Mouse (Mus musculus): ENCODE measurements at regions not wholly inside any gene's neighbourhood (a gene's known extent, or its start where the extent isn't known, plus 50 kb on each side); places are given as distances from the start of the nearest gene placed in this dataset.
A peak's percentile ranks its signal among the peaks of the same experiment; 100 is the strongest.

GRCm38 (mm10) chr1:184454381-184454780, 278.0 kb downstream of the Hlx start:
- no peak for DNase-seq

- no peak for DNase-seq
These were observed 278.7 kb downstream of the Hlx start for GRCm38 (mm10) chr1:184453673-184454072.

- DNase-seq: no peak
These were observed 279.4 kb downstream of the Hlx start for GRCm38 (mm10) chr1:184453061-184453460.

- DNase-seq: no peak
These were observed 280.7 kb downstream of the Hlx start for GRCm38 (mm10) chr1:184451686-184452085.

GRCm38 (mm10) chr1:184449007-184449406, 283.4 kb downstream of the Hlx start:
- DNase-seq: peak; percentile 61

- peak; percentile 90 for DNase-seq
These were observed 284.5 kb downstream of the Hlx start for GRCm38 (mm10) chr1:184447911-184448310.

- peak; percentile 76 for DNase-seq
These were observed 285.2 kb downstream of the Hlx start for GRCm38 (mm10) chr1:184447161-184447667.

- DNase-seq: peak; percentile 34
These were observed 288.2 kb downstream of the Hlx start for GRCm38 (mm10) chr1:184444189-184444588.

- peak; percentile 54 for DNase-seq
These were observed 289.7 kb downstream of the Hlx start for GRCm38 (mm10) chr1:184442701-184443100.

- peak; percentile 40 for DNase-seq
These were observed 291.3 kb downstream of the Hlx start for GRCm38 (mm10) chr1:184441005-184441557.

GRCm38 (mm10) chr1:184439506-184439905, 292.9 kb downstream of the Hlx start:
- DNase-seq: no peak

- no peak for DNase-seq
These were observed 296.0 kb downstream of the Hlx start for GRCm38 (mm10) chr1:184436387-184436786.

- no peak for DNase-seq
These were observed 303.8 kb downstream of the Hlx start for GRCm38 (mm10) chr1:184428612-184429011.

- DNase-seq: peak; percentile 18
These were observed 304.4 kb downstream of the Hlx start for GRCm38 (mm10) chr1:184428035-184428434.

GRCm38 (mm10) chr1:184425694-184426093, 306.7 kb downstream of the Hlx start:
- DNase-seq: no peak

- DNase-seq: no peak
These were observed 308.4 kb downstream of the Hlx start for GRCm38 (mm10) chr1:184424035-184424434.

- DNase-seq: no peak
These were observed 319.8 kb downstream of the Hlx start for GRCm38 (mm10) chr1:184412596-184412995.

GRCm38 (mm10) chr1:184411066-184411465, 321.4 kb downstream of the Hlx start:
- DNase-seq: no peak

- DNase-seq: no peak
These were observed 322.4 kb downstream of the Hlx start for GRCm38 (mm10) chr1:184409986-184410385.

- DNase-seq: no peak
These were observed 329.4 kb downstream of the Hlx start for GRCm38 (mm10) chr1:184402985-184403384.

GRCm38 (mm10) chr1:184395215-184395614, 337.2 kb downstream of the Hlx start:
- peak; percentile 81 for DNase-seq

GRCm38 (mm10) chr1:184394559-184395194, 337.7 kb downstream of the Hlx start:
- no peak for DNase-seq

GRCm38 (mm10) chr1:184384088-184384823, 348.2 kb downstream of the Hlx start:
- DNase-seq: no peak

- peak; percentile 12 for DNase-seq
These were observed 344.6 kb upstream of the 1700056E22Rik start for GRCm38 (mm10) chr1:184378665-184379064.
